Mouse (Mus musculus): ENCODE results near the gene Galm. TPM values are rescaled to one million over a fixed set of nuclear protein-coding genes. Genes with fewer than 3 reads are reported as not detected.

Gene Galm
- polyA plus RNA-seq, 1 experiment = 7.6 TPM

DNA sequence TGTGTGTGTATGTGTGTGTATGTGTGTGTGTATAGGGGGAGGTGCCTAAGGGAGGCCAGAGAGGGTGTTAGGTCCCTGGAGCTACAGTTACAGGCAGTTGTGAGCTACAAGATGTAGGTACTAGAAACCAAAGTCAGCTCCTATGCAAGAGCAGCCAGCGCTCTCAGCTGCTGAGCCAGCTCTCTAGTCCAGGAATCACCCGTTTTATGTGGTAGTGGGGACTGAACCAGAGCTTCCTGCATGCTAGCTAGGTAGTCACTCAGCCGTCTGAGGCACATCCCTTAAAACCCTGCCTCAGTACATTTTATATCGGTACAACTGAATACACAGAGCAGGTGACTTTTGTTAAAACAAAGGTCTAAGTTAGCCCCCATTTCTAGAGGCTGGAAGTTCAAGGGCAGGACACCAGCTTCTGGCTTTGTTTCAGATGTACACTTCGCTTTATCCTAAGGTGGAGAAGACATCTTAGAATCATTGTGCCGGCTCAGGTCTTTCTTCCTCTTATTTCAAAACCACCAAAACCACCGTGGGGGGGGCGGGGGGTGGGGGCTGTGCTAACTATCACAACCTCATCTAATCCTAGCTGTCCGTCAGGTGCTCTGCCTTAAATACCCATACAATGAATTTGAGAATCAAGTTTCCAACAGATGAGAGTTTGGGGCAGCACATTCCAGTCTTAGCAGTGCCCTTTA, 12.6 kb downstream of the Galm start:
- DNase-seq = no peak
- WGBS = 70% methylated on average over 9 of the region's 9 CpGs
- TF ChIP-seq CTCF (IDR thresholded peaks at IDR 0.05; ENCODE audit: insufficient read depth, low read length) (no peak), POLR2A (IDR thresholded peaks at IDR 0.05; ENCODE audit: borderline replicate concordance, extremely low read depth, low read depth, low read length) (no peak)
- Histone ChIP-seq H3K4me3 (replicated peaks; ENCODE audit: extremely low read depth, low read depth, low read length) (no peak overlapping the region), H3K4me1 (ENCODE audit: control insufficient read depth, insufficient read depth, low read length) (no peaks in the 10 kb centered on the region; the same call in 1 of the 2 replicates)

DNA sequence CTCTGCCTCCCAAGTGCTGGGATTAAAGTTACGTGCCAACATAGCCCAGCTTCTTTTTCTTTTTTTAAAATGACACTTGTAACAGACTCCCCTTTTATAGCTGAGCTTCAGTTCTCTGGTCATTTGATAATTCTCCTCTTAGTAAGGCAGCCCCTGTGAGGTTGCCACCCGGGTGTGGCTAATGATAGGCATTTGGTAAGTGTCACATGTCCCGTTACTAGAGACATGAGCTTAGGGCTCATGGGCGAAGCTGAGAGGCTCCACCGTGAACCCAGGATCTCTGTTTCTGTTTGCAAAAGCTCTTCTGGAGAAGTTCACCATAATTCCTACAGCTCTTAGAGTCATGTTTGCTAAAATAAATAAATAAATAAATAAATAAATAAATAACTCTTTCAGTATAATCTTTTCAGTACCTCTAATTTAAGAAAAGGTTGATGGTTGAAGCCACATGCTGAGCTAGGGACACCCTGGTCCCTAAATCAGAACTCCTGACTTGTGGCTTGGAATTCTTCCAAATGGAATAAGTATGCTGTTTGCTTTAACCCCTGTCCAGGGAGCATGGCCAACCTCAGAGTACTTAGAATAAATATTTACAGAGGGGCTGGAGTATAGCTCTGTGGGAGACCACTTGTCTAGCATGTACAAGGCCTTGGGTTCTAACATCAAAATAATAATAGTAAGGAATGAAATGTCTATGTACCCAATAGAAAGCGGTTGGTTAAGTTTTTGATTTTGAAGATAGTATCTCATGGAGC, 16.4 kb downstream of the Galm start:
- H3K4me1 ChIP-seq (ENCODE audit: control insufficient read depth, insufficient read depth, low read length) = peaks cover 6% of the 10 kb centered on the region
- no peak for DNase-seq
- WGBS = 67% methylated on average over 6 of the region's 6 CpGs
- no peak overlapping the region for H3K4me3 ChIP-seq (replicated peaks; ENCODE audit: extremely low read depth, low read depth, low read length)
- TF ChIP-seq CTCF (IDR thresholded peaks at IDR 0.05; ENCODE audit: insufficient read depth, low read length) = no peak
- TF ChIP-seq POLR2A (IDR thresholded peaks at IDR 0.05; ENCODE audit: borderline replicate concordance, extremely low read depth, low read depth, low read length) = no peak

DNA sequence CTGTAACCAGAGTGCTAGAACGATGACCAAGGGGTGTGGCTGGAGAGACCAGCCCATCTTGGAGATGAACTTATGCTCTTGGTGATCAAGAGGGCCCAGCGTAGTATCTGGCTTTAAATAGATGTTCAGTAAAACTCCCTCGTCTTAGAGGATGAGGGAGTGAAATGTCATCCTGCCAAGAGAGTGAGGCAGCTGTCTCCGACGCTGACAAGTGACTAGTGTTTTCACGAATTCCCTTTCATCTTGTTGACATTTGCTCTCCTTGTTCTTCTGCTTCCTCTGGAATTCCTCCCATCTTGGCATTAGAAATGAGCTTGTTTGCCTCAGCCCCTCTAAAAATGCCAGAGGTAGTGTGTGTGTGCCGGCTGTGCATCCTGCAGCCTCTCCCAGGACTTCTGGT, 17.9 kb downstream of the Galm start:
- H3K4me3 ChIP-seq (replicated peaks; ENCODE audit: extremely low read depth, low read depth, low read length) = no peak overlapping the region
- no peak for DNase-seq
- WGBS = 30% methylated on average over 7 of the region's 7 CpGs
- peaks cover 6% of the 10 kb centered on the region for H3K4me1 ChIP-seq (ENCODE audit: control insufficient read depth, insufficient read depth, low read length)
- TF ChIP-seq CTCF (IDR thresholded peaks at IDR 0.05; ENCODE audit: insufficient read depth, low read length) (no peak), POLR2A (IDR thresholded peaks at IDR 0.05; ENCODE audit: borderline replicate concordance, extremely low read depth, low read depth, low read length) (no peak)

DNA sequence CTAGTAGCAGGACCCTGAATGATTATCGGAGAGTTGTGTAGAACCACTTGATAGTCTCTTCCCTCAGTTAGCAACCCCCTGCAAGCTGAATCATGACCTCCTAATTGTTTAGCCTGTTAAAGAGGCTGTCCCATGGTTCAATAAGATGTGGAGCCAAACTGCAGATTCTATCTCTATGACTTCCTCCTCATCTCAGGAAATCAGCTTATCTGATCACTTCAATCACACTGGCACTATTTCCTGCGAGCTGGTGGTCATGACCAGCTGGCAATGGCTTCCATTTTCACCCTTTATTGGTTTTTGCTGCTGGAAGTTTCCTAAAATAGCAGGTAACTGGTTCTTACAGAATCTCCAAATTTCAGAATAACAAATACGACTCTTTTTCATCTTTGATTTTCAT, 18.5 kb downstream of the Galm start:
- Histone ChIP-seq H3K4me1 (ENCODE audit: control insufficient read depth, insufficient read depth, low read length) (peaks cover 6% of the 10 kb centered on the region), H3K4me3 (replicated peaks; ENCODE audit: extremely low read depth, low read depth, low read length) (no peak overlapping the region)
- 55% methylated on average over 3 of the region's 3 CpGs for WGBS
- no peak for DNase-seq
- TF ChIP-seq CTCF (IDR thresholded peaks at IDR 0.05; ENCODE audit: insufficient read depth, low read length) = no peak
- TF ChIP-seq POLR2A (IDR thresholded peaks at IDR 0.05; ENCODE audit: borderline replicate concordance, extremely low read depth, low read depth, low read length) = no peak

DNA sequence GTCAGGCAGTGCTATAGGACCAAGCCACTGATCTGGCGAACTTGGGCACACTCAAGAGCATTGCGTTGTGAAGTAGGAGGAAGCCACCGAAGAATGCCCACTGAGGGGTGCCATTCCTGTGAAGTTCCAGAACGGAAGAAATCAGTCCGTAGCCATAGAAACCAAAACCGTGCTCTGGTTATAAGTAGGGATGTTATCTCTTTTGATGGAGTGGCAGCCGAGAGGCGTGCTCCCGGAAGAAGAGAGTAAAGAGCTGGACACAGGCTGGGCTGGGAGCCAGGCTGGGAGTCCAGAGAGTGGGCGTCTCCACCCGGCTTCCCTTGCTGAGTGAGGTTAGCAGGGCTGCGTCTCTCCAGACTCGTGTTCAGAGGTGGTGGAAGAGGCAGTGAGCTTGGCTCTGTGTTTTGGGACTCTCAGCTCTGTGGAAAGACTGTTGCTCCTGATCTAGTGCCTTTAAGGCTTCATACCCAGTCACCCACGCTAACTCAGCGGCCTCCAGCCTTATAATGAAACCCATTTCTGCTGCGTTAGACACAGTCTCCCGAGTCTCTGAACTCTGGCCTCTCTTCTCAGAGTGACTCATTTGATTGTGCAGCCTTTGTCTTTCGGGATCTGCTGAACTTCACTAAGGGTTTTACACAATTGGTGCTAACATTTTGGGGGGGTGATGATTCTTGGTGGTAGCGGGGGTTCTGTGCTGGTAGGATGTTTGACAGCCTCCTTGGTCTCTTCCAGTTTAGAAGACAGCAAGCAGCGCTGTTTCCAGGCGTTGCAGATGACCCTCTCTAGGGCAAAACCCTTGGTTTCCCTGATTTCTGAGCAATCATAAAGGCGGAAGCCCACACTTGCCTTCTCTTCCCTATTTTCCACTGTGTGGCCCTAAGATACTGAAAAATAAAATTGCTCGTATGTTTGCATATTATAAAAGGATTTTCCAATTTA, 21.1 kb downstream of the Galm start:
- WGBS = 33% methylated on average over 23 of the region's 23 CpGs
- no peak overlapping the region for H3K4me3 ChIP-seq (replicated peaks; ENCODE audit: extremely low read depth, low read depth, low read length)
- H3K4me1 ChIP-seq (ENCODE audit: control insufficient read depth, insufficient read depth, low read length) = peaks cover 6% of the 10 kb centered on the region
- TF ChIP-seq POLR2A (IDR thresholded peaks at IDR 0.05; ENCODE audit: borderline replicate concordance, extremely low read depth, low read depth, low read length) = no peak
- no peak for TF ChIP-seq CTCF (IDR thresholded peaks at IDR 0.05; ENCODE audit: insufficient read depth, low read length)
- peak; percentile 49 for DNase-seq

DNA sequence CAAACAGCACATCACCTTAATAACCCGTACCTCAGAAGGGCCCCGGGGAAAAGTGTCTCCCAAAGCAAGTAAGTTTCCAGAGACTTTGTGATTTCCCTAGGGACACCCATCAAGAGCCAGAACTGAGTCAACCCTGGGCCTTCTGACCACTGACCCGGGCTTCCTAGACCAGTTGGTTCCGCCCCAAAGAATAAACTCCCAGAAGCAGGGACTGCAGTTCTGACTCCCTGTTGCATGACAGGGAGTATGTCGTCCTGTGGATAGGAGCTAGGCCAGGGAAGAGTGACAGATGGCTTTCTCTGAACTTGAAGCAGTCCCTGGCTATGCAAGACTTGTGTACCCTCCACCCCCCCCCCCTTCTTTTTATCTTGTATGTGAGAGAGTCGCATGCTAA, 21.7 kb downstream of the Galm start:
- no peak overlapping the region for H3K4me3 ChIP-seq (replicated peaks; ENCODE audit: extremely low read depth, low read depth, low read length)
- DNase-seq = no peak
- peaks cover 6% of the 10 kb centered on the region for H3K4me1 ChIP-seq (ENCODE audit: control insufficient read depth, insufficient read depth, low read length)
- WGBS = 88% methylated on average over 6 of the region's 6 CpGs
- TF ChIP-seq POLR2A (IDR thresholded peaks at IDR 0.05; ENCODE audit: borderline replicate concordance, extremely low read depth, low read depth, low read length) = no peak
- no peak for TF ChIP-seq CTCF (IDR thresholded peaks at IDR 0.05; ENCODE audit: insufficient read depth, low read length)

DNA sequence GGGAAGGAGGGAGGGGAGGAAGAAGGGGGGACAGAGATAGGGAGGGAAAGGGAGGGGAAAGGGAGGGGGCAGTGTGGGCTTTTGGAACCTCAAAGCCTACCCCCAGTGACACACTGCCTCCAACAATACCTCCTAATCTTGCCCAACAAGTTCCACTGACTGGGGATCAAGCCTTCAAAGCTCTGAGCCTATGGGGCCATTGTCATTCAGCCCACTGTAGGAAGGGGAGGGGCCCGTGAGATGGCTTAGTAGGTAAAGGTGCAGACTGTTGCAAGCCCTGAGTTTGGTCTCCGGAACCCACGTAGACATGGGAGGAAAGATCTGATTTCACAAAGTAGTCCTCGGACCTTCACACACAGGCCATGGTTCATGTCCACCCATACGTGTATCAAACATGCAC, 24.1 kb downstream of the Galm start:
- no peak for TF ChIP-seq POLR2A (IDR thresholded peaks at IDR 0.05; ENCODE audit: borderline replicate concordance, extremely low read depth, low read depth, low read length)
- no peak for TF ChIP-seq CTCF (IDR thresholded peaks at IDR 0.05; ENCODE audit: insufficient read depth, low read length)
- H3K4me3 ChIP-seq (replicated peaks; ENCODE audit: extremely low read depth, low read depth, low read length) = no peak overlapping the region
- H3K4me1 ChIP-seq (ENCODE audit: control insufficient read depth, insufficient read depth, low read length) = no peaks in the 10 kb centered on the region
- WGBS = 78% methylated on average over 5 of the region's 5 CpGs
- DNase-seq = no peak

DNA sequence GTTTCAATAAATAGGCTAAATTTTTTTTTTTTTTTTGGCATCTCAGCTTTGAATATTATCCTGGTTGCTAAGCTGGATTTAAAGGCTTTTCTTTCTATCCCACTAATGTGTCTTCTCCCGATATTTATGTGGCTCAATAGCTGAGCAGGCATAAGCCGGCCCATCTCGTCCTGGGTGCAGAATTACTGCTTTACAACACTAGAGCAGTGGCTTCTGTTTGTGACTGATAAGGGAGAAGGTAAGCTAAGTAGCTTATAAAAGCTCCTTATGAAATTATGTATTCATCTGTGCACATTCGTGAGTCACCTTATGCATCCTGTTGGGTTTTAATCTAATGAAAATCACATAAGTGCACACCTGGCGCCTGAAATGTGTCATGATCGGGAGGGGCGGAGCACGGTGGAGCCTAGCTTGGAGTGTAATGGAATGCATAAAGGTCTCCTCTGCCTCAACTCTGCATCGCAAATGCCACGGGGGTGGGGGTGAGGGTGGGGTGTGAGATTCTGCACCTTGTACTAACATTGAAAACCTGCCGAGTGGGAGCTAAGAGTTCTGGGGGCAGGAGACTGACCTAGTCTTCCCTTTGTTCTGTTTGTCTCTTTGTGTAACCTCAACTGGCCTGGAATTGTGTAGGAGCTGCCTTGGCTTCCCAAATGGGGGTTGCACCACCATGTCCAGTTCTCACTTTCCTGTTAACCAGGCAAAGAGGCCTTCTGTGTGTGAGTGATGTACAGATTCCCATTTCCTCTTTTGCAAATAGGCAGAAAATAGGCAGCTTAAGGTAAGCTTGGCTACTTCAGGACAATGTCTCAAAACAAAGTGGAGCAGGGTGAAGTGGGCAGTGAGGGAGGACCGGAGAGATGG, 25.7 kb downstream of the Galm start:
- no peak for DNase-seq
- H3K4me3 ChIP-seq (replicated peaks; ENCODE audit: extremely low read depth, low read depth, low read length) = no peak overlapping the region
- TF ChIP-seq POLR2A (IDR thresholded peaks at IDR 0.05; ENCODE audit: borderline replicate concordance, extremely low read depth, low read depth, low read length) (no peak), CTCF (IDR thresholded peaks at IDR 0.05; ENCODE audit: insufficient read depth, low read length) (no peak)
- H3K4me1 ChIP-seq (ENCODE audit: control insufficient read depth, insufficient read depth, low read length) = no peaks in the 10 kb centered on the region
- WGBS = 69% methylated on average over 12 of the region's 12 CpGs

All from lung, adult 2 months (tissue).